Mouse (Mus musculus): ENCODE results near the gene Irf2bp1. TPM values are rescaled to one million over a fixed set of nuclear protein-coding genes. Genes with fewer than 3 reads are reported as not detected.

Irf2bp1 gene
- total RNA-seq, 4 experiments from 2014 or later, result 19.3 to 20.7 (median 19.7) TPM

DNA sequence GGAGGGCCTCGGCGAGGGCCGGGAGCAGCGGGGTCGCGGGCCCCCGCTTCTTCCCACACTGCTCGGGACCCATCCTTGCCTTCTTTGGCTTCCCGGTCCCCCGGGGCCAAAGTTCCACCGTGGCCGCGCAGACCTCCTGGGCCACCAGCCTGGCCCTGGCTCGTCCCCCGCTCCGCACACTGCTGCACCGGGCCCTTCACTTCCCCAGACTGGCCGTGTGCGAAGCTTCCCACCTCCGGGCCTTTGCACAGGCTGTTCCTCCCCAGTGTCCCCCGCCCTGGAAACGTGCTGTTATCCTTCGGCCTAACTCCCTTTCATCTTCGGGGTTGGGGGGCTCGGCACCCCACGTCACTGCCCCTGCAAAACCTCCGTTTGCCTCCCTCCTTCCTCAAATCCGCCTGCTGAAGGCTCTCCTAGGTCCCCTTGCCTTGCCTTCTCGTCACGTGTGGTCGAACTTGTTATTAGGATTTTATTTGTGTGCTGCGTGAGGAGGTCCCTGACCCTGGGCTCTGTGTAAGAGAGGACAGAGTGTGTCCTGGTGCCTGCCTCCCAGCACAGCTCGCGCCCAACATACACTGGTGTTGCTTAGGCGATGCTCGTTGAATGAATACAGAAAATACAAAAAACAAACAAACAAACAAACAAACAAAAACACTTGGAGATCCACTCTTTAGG lies 20.9 kb downstream of the Irf2bp1 start:
- DNase-seq (ENCODE audit: low spot score in 2 of 2), result no peak

DNA sequence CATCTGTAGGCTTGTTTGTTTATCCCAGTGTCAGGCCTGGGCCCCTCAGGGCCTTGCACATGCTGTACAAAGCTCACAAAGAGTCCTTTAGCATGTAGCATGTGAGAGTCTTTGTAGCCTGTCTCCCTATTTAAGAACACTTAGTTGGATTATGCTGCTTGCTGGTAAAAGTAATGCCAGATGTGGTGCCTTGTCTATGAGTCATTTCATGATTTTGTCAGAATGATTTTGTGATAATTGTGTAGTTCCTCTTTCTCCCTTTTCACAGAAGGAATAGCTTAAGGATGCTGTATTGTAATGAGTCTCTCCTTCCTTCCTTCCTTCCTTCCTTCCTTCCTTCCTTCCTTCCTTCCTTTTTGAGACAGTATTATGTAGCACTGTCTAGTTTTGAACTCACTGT lies 24.2 kb downstream of the Irf2bp1 start:
- DNase-seq (ENCODE audit: low spot score in 2 of 2), result no peak

DNA sequence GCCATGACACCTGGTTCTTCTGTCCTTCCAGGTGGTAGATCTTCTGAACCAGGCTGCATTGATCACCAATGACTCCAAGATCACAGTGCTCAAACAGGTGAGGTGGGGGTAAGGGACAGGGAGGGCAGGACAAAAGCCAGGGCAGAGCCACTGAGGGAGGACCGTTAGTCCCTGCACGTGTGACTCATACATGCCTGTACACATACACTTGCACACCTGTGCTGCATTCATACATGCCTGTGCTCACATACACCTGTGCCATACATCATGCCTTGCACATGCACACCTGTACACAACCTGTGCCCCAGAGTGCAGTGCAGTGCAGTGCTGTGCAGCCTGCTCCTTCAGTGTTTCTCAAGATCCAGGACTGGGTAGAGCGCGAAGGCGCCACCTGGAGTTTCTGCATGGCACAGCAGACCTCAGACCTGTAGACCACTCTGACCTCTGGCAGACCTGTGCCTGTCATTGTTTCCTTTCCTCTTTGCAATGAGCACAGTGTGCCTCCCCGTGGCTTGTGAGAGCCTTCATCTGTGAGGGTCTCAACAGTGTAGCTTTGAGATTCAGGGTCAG lies 25.3 kb downstream of the Irf2bp1 start:
- DNase-seq (ENCODE audit: low spot score in 2 of 2), result peak; percentile 28 to 32

DNA sequence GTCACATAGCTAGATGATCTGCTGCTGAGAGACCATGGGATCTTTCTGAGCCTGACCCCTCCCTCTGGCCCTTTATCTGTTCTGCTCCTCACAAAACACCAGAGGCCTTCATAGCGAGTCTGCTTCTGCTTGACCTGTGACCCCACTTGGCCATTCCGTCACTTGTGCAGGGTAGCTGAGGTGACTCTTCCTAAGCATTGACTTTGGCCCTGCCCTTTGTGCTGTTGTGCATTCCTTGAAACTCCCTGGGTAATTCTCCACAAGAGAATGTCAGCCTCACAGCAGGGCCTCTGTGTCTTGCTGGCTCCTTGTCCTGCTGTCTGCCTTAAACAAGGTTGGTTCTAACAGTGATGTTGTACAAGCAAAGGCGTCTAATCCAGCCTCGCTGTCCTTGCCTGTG lies 27.8 kb downstream of the Irf2bp1 start:
- no peak for DNase-seq (ENCODE audit: low spot score in 2 of 2)

DNA sequence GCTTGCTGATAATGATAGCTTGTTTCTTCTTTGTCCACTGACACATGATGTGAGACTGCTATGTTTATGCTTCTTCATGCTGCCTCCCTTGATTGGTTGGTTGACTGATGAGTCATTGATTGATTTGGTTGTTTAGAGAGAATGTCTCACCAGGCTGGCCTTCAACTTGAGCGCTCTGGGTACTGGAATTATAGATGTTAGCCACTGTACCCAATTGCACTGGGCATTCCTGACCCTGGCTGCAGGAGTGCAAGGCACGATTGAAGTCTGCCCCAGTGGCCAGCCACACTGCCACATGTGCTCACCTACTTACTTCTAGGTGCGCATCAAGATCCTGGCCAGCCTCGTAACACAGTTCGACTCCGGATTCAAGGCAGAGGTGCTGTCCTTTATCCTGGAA lies 40.8 kb downstream of the Irf2bp1 start:
- no peak for DNase-seq (ENCODE audit: low spot score in 2 of 2)

DNA sequence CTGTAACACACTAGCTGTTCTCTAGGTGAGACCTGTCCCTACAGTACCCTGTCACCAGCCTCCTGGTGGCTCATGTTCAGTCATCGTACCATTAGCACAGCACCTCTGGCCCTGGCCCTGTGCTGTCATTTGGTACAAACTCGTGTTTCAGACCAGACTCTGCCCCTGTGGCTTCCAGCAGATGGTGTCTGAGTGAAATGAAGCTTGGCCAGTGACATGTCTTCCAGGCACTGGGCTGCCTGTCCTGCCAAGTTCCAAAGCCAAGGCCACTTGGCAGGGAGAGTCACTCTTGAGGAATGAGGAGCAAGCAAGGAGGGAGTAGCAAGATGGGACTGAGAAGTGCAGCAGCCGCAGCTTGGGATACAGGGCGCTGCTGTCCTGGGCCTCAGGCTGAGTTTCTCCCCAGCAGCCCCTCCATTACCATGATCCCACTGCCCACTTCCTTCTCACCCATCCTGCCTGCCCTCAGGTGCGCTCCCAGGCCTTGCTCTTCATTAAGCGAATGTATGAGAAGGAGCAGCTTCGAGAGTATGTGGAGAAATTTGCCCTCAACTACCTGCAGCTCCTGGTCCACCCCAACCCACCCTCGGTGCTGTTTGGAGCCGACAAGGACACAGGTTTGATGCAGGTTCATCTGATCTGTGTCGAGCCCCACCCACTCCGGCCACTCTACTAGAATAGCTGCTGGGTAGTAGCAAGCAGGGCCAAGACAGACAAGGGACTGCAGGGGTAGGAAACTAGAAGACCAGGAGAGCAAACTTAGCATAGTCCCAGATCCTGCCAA lies 42.6 kb downstream of the Irf2bp1 start:
- DNase-seq (ENCODE audit: low spot score in 2 of 2), result peak; percentile 69 to 78

DNA sequence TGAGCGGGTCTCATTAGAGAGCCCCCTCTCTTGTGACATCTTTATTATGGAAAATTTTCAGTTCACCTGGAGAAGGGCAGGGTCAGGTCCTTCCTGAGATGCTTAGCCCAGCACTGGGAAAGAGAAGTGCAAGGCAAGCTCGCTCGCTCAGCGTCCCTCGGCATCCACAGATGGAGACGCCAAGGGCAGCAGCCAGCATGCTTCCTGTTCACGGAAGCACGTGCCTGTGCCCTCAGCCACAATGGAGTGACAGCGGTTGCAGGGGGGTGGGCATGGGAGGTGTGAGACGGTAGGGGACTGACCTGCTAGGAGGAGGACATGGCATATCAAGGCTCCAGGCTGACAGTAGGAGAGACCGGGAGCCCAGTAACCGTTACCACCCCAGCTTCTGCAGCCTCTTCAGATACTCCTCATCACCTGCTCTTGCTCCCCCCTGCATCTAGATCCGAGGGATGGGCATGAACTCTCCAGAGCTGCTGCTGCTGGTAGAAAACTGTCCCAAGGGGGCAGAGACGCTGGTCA lies 44.2 kb downstream of the Irf2bp1 start:
- DNase-seq (ENCODE audit: low spot score in 2 of 2), result no peak

DNA sequence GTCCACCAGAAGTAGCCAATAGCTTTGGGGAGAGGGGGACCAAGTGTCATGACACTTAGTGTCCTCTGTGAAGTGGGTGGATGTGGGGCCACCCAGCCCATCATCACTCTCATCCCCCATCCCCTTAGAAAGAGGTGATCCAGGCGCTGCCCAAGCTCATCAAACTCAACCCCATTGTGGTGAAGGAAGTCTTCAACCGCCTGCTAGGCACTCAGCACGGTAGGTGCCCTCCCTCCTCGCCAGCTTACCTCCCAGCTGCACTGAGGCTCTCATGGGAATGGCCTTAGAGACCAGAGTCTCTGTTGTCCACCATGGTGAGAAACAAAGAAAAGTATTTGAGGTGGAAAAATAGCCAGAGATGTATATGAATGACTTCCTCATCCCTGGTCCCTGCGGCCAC lies 45.4 kb downstream of the Irf2bp1 start:
- DNase-seq (ENCODE audit: low spot score in 2 of 2), result no peak

DNA sequence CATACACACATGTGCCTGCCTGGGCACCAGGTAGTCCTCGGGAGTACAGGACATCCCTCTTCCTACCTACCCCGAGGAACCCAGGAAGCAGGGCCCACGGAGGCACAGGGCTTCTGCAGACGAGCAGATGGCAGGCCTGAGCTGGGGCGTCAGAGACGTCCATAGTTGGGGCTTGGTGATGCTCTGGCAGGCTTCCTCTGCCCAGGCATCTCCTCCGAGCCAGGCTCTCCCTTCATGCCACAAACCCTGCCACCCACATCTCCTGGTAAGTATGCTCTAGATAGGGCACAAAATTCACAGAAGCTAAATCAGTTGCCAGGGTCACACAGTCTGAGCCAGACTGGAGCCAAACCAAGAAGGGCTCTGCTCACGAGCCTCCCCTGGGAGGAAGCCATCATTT lies 46.3 kb downstream of the Irf2bp1 start:
- no peak for DNase-seq (ENCODE audit: low spot score in 2 of 2)

DNA sequence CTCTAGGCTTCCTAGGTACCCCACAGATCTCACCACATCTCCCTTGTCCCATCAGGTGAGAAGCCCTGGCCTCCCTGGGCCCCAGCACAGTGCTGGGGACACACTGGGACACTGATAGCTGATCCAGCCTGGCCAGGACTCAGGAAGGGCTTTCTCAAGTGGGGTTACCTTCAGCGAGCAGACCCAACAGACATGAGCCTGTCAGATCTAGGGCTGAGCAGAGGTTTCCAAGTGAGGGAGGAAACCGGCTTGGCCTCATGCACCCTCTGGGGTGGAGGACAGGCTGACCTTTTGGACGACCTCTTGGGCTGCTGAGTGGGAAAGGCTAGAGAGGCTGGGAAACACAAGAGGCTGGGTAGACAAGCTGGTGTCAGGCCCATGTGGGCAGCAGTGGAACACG lies 47.3 kb downstream of the Irf2bp1 start:
- no peak for DNase-seq (ENCODE audit: low spot score in 2 of 2)

DNA sequence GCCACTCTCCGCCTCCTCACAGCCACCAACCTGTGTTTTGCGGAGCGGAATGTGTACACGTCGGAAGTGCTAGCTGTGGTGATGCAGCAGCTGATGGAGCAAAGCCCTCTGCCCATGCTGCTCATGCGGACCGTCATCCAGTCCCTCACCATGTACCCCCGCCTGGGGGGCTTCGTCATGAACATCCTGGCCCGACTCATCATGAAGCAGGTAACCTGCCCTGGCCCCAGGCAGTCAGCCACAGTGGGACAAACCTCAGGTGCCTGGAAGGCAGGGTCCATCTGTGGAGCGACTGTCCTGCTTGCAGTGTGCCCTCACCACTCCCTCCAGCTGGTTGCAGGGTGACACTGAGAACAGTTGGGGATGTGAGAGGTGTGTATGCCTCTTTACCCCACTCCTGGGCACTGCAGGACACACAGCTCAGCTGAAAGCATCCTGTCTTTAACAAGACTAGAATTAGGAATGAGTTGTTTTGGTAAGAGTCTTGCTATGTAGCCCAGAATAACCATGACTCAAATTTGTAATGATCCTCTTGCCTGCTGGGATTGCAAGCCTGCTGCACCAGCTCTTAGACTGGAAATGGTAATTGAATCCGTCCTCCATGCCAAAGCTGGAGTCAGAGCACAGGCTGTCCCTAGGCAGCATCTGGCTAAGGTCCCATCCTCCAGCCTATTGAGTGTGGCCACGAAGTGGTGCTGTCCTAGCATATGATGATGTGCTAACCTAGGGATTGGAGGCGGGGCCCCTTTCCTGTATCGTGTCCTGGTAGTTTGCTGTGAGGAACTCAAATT lies 48.7 kb downstream of the Irf2bp1 start:
- peak; percentile 70 to 72 for DNase-seq (ENCODE audit: low spot score in 2 of 2)

DNA sequence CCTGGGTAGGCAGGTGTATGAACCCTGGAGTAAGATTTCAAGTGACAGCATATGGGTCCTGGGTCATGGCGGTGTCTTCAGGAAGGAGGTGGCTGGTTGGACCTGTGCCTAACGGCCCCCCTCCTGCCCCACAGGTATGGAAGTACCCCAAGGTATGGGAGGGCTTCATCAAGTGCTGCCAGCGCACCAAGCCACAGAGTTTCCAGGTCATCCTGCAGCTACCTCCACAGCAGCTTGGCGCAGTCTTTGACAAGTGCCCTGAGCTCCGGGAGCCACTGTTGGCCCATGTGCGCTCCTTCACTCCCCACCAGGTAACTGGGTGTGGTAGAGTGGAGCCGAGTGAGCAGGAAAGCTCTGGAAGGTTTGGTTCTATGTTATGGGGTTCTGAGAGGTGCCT lies 49.3 kb downstream of the Irf2bp1 start:
- DNase-seq (ENCODE audit: low spot score in 2 of 2), result no peak

DNA sequence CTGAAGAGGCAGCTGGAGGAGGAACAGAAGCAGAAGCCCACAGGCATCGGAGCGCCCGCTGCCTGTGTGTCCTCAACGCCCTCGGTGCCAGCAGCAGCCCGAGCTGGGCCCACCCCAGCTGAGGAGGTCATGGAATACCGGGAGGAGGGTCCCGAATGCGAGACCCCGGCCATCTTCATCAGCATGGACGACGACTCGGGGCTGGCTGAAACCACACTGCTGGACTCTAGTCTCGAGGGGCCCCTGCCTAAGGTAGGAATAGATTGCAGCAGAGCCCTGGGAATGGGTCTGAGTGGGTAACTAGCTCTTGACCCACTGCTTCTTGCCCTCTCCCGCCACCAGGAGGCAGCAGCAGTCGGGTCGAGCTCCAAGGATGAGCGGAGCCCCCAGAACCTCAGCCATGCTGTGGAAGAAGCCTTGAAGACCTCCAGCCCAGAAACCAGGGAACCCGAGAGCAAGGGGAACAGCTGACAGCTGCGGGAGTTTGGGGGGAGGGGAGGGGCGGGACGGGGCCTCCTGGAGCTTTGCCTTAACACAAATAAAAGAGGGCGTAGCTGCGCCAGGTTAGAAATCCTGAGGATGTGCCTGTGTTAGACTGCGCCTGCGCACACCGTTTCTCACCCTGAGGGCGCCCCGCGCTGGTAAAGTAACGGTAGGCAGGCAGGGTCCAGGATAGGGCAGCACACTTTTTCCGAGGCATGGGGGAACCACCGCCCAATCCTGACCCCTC lies 50.4 kb downstream of the Irf2bp1 start, which contains the start of gene Rsph6a:
Gene Rsph6a (plus strand): TSS at position 644 of the 730 bp plus-strand sequence.
- no peak for DNase-seq (ENCODE audit: low spot score in 2 of 2)

DNA sequence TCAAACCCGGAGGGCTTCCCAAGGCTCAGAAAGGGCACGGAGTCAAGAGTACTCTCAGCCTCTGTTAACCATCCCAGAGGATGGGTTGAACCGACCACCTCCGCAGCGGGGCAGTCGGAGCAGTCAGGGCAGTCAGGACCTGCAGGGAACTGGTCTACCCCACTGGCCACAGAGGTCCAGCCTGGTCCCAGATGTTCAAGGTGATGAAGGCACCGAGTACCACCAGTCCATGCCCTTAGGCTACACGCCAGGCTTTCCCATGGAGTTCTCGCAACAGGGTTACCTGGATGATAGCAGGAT lies 50.9 kb downstream of the Irf2bp1 start:
- no peak for DNase-seq (ENCODE audit: low spot score in 2 of 2)

DNA sequence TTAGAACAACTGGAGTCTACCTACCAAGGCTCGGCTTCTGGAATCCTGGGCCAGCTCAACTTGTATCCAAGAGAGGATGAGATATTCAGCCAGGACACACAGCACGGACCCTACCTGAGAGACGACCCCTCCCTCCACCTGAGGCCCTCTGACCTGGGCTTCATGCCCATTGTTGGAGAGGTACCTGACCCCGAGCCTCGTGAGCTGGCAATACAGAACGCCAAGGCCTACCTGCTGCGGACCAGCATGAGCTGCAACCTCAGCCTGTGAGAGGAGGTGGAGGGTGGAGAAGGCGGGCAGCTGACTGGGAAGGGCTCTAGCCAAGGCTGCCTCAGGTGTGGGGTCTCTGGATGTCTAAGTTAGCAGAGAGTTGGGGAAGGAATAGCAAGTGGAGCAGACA lies 51.3 kb downstream of the Irf2bp1 start:
- no peak for DNase-seq (ENCODE audit: low spot score in 2 of 2)

Other genes starting within 250 kb of the Irf2bp1 start
- gene Psg19, start 205.5 kb upstream of the Irf2bp1 start, total RNA-seq (2022), result not detected
- gene Psg17, start 182.4 kb upstream of the Irf2bp1 start, total RNA-seq (2022), result not detected
- 1 to 10 TPM; 1.8 to 2.8 (median 2.1) TPM for gene Mill2, start 164.1 kb upstream of the Irf2bp1 start, total RNA-seq (2022)
- gene Pglyrp1, start 132.7 kb upstream of the Irf2bp1 start, total RNA-seq (2022), result under 1 TPM in 2 of 4 experiments, not detected in 2; 0.39 to 0.45 TPM
- gene Ccdc61, start 93.6 kb upstream of the Irf2bp1 start, total RNA-seq (2022), result 1 to 10 TPM; 4.0 to 5.6 (median 4.7) TPM
- gene Nova2, start 78.2 kb upstream of the Irf2bp1 start, total RNA-seq (2022), result 1 to 10 TPM in 1 of 4 experiments, under 1 TPM in 3; 0.63 to 1.4 (median 0.97) TPM
- gene Nanos2, start 16.6 kb upstream of the Irf2bp1 start, total RNA-seq (2022), result not detected
- 10 to 100 TPM in 2 of 4 experiments, 1 to 10 TPM in 2; 8.0 to 10.6 (median 9.9) TPM for gene Mypop, start 12.8 kb upstream of the Irf2bp1 start, total RNA-seq (2022)
- not detected for gene Foxa3, start 19.5 kb downstream of the Irf2bp1 start, total RNA-seq (2022)
- gene Sympk, start 20.3 kb downstream of the Irf2bp1 start, total RNA-seq (2022), result 10 to 100 TPM; 70.2 to 93.3 (median 83.6) TPM
- gene Rsph6a, start 50.6 kb downstream of the Irf2bp1 start, total RNA-seq (2022), result not detected
- 10 to 100 TPM; 34.9 to 41.8 (median 39.9) TPM for gene Dmwd, start 72.2 kb downstream of the Irf2bp1 start, total RNA-seq (2022)
- gene Dmpk, start 79.8 kb downstream of the Irf2bp1 start, total RNA-seq (2022), result 100 to 1,000 TPM; 235 to 255 (median 240) TPM
- gene Six5, start 90.5 kb downstream of the Irf2bp1 start, total RNA-seq (2022), result 1 to 10 TPM; 1.5 to 2.0 (median 1.7) TPM
- not detected for gene Gm4969, start 114.3 kb downstream of the Irf2bp1 start, total RNA-seq (2022)
- 1 to 10 TPM; 2.2 to 2.9 (median 2.3) TPM for gene Fbxo46, start 115.8 kb downstream of the Irf2bp1 start, total RNA-seq (2022)
- gene Qpctl, start 145.2 kb downstream of the Irf2bp1 start, total RNA-seq (2022), result 1 to 10 TPM; 1.6 to 2.3 (median 1.9) TPM
- gene Snrpd2, start 145.7 kb downstream of the Irf2bp1 start, total RNA-seq (2022), result 10 to 100 TPM; 50.6 to 59.4 (median 57.3) TPM
- under 1 TPM in 1 of 4 experiments, not detected in 3; 0.13 TPM for gene Gipr, start 162.1 kb downstream of the Irf2bp1 start, total RNA-seq (2022)
- gene Eml2, start 172.4 kb downstream of the Irf2bp1 start, total RNA-seq (2022), result 10 to 100 TPM; 10.9 to 15.9 (median 12.9) TPM
- 1 to 10 TPM in 3 of 4 experiments, under 1 TPM in 1; 0.72 to 1.7 (median 1.2) TPM for gene Gpr4, start 208.5 kb downstream of the Irf2bp1 start, total RNA-seq (2022)
- 10 to 100 TPM; 36.1 to 52.8 (median 43.3) TPM for gene Opa3, start 224.3 kb downstream of the Irf2bp1 start, total RNA-seq (2022)

Measured in gastrocnemius, adult 8-10 months (tissue).